Mouse (Mus musculus) bone marrow macrophage, adult 2 months (primary cell): Measurements from ENCODE around the gene Zmym2. TPM values are rescaled to one million over a fixed set of nuclear protein-coding genes. Genes with fewer than 3 reads are reported as not detected.
A peak's percentile ranks its signal among the peaks of the same experiment; 100 is the strongest.
"Not testable (repeated sequence)": the region's sequence is repeated elsewhere in the genome, so short reads cannot be mapped to it uniquely, and the experiment has no call there.

Experiments used
- H3K27ac ChIP-seq: 2 replicates; pipeline ENCODE4 v1.5.1; 2012; ENCODE audit warnings: low read depth, low read length; ENCODE audit not compliant: insufficient read depth
- H3K4me1 ChIP-seq: 2 replicates; pipeline ENCODE4 v1.6.1; 2012; ENCODE audit warnings: low read length; ENCODE audit not compliant: control insufficient read depth, insufficient read depth
- H3K4me3 ChIP-seq: 2 replicates; pipeline ENCODE4 v1.5.1; 2012; ENCODE audit warnings: mild to moderate bottlenecking, low read length, moderate library complexity; ENCODE audit not compliant: insufficient read depth
- CTCF ChIP-seq: IDR thresholded peaks from 2 replicates; pipeline ENCODE4 v1.5.1; 2012; ENCODE audit warnings: low read depth, mild to moderate bottlenecking, low read length, moderate library complexity
- POLR2A ChIP-seq: IDR thresholded peaks from 2 replicates; pipeline ENCODE4 v1.6.1; 2012; ENCODE audit warnings: mild to moderate bottlenecking, low read depth, low read length, borderline replicate concordance
- polyA plus RNA-seq: library from polyadenylated mRNA; stranded (reverse); fragments of >200 nt; gene quantifications from 2 replicates; pipeline ENCODE4 v1.2.4, GENCODE M21; 2012; ENCODE audit not compliant: missing spikeins, insufficient read depth, insufficient read length

Gene Zmym2
- 39.2 and 48.7 TPM in 2 replicates for polyA plus RNA-seq

GRCm38 (mm10) chr14:56886594-56887513, at the start of gene Zmym2:
Gene Zmym2, plus strand, starts transcription at chr14:56886653.
- not testable (repeated sequence) for H3K4me1 ChIP-seq
- Histone ChIP-seq H3K4me3 (peak within 1 kb of the TSS; percentile 83), H3K27ac (peak within 1 kb of the TSS; percentile 91)

- no peak for TF ChIP-seq POLR2A
- TF ChIP-seq CTCF: no peak
- H3K4me1 ChIP-seq: no peaks in the 10 kb centered on the region
- H3K27ac ChIP-seq: no peak overlapping the region
- H3K4me3 ChIP-seq: no peak overlapping the region
These were observed 42.4 kb upstream of the Zmym2 start for GRCm38 (mm10) chr14:56844033-56844432.

GRCm38 (mm10) chr14:56844507-56844906, 41.9 kb upstream of the Zmym2 start:
- H3K4me3 ChIP-seq: no peak overlapping the region
- H3K4me1 ChIP-seq: no peaks in the 10 kb centered on the region
- TF ChIP-seq CTCF: no peak
- no peak for TF ChIP-seq POLR2A
- H3K27ac ChIP-seq: no peak overlapping the region

GRCm38 (mm10) chr14:56848322-56848721, 38.1 kb upstream of the Zmym2 start:
- no peak overlapping the region for H3K4me3 ChIP-seq
- no peak overlapping the region for H3K27ac ChIP-seq
- H3K4me1 ChIP-seq: no peaks in the 10 kb centered on the region
- TF ChIP-seq POLR2A: no peak
- TF ChIP-seq CTCF: no peak

- Histone ChIP-seq H3K27ac (no peak overlapping the region), H3K4me1 (no peaks in the 10 kb centered on the region), H3K4me3 (no peak overlapping the region)
- TF ChIP-seq POLR2A: no peak
- TF ChIP-seq CTCF: no peak
These were observed 36.8 kb upstream of the Zmym2 start for GRCm38 (mm10) chr14:56849681-56850080.

GRCm38 (mm10) chr14:56864041-56864440, 22.4 kb upstream of the Zmym2 start:
- H3K4me3 ChIP-seq: no peak overlapping the region
- no peak overlapping the region for H3K27ac ChIP-seq
- no peaks in the 10 kb centered on the region for H3K4me1 ChIP-seq
- no peak for TF ChIP-seq CTCF
- TF ChIP-seq POLR2A: no peak

- Histone ChIP-seq H3K4me1 (no peaks in the 10 kb centered on the region), H3K4me3 (no peak overlapping the region), H3K27ac (no peak overlapping the region)
- TF ChIP-seq CTCF (no peak), POLR2A (no peak)
These were observed 21.8 kb upstream of the Zmym2 start for GRCm38 (mm10) chr14:56864641-56865040.

GRCm38 (mm10) chr14:56865112-56865511, 21.3 kb upstream of the Zmym2 start:
- not testable (repeated sequence) for H3K4me3 ChIP-seq, H3K27ac ChIP-seq, H3K4me1 ChIP-seq

GRCm38 (mm10) chr14:56873525-56873924, 12.9 kb upstream of the Zmym2 start:
- H3K4me3 ChIP-seq: no peak overlapping the region
- peaks cover 3% of the 10 kb centered on the region for H3K4me1 ChIP-seq
- H3K27ac ChIP-seq: no peak overlapping the region
- TF ChIP-seq POLR2A (no peak), CTCF (no peak)

GRCm38 (mm10) chr14:56875586-56876159, 10.8 kb upstream of the Zmym2 start:
- no peak for TF ChIP-seq POLR2A
- no peak for TF ChIP-seq CTCF
- H3K27ac ChIP-seq: peak overlapping the region; percentile 2; the same call in 1 of the 2 replicates

GRCm38 (mm10) chr14:56881271-56881670, 5.2 kb upstream of the Zmym2 start:
- TF ChIP-seq POLR2A: no peak
- TF ChIP-seq CTCF: no peak
- Histone ChIP-seq H3K4me1 (no peaks in the 10 kb centered on the region; the same call in 1 of the 2 replicates), H3K4me3 (no peak overlapping the region), H3K27ac (no peak overlapping the region)

More at GRCm38 (mm10) chr14:56875586-56876159, 10.8 kb upstream of the Zmym2 start:
- no peak overlapping the region for H3K4me3 ChIP-seq
- H3K4me1 ChIP-seq: peaks cover 3% of the 10 kb centered on the region
